Mouse (Mus musculus) spleen, postnatal 4 days (tissue): ENCODE results near the gene Mcoln1.

Experiments used
- DNase-seq, 2 experiments: peaks; one replicate each; pipeline ENCODE4 v3.0.0; 2022; ENCODE audit warnings: low spot score in 2 of 2

Mcoln1 gene

DNA sequence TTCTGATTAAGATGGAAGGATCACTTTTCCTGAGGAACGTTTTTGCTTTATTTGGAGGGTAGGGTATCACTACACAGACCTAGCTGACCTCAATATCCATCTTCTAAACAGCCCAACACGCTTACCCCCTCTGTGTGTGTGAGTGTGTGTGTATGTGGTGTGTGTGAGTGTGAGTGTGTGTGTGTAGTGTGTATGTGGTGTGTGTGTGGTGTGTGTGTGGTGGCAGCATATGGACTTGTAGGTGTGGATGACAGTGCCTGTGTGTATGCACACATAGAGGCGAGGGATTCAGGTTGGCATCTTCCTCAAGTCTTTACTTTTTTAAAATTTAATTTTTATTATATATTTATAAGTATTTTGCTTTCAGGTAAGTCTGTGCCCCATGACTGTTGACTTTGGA is 1.7 kb upstream of the Mcoln1 start:
- DNase-seq, result no peak

DNA sequence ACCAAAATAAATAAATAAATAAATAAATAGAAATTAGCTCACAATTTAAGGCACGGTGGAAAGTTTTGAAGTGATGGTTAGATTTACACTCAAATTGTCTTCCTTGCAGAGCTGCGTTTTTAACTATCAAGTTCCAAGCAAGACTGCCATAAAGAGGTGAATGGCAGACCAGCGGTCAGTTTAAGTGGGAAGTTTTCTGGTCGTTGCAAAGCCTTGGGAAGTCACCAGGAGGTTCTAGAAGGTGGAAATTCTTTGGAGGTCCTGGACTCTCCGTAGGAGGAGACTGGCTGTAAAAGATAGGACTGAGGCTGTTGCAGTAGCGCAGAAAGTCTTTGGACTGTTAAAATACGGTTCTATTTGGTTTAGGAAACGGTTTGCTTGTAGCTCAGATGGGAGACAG is 506 bp upstream of the Mcoln1 start:
- no peak for DNase-seq

DNA sequence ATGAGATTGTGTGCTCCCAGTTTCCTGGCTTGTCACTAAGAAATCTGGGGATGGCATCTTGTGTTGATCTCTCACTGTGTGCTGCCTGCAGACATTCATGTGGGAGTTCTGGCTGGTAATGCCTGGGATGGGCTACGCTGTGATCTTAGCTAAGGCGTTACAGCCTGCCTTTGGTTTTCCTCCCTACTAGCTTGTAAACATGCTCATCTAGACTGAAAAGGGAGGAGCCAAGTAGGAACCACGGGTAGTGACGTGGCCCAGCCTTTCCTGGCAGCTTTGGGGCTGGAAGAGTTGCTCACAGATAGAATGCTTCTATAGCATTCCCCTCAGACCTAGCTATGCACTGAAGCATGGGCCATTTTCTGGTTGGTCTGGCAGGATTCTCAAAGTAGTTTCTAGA is 2.0 kb downstream of the Mcoln1 start:
- no peak for DNase-seq

DNA sequence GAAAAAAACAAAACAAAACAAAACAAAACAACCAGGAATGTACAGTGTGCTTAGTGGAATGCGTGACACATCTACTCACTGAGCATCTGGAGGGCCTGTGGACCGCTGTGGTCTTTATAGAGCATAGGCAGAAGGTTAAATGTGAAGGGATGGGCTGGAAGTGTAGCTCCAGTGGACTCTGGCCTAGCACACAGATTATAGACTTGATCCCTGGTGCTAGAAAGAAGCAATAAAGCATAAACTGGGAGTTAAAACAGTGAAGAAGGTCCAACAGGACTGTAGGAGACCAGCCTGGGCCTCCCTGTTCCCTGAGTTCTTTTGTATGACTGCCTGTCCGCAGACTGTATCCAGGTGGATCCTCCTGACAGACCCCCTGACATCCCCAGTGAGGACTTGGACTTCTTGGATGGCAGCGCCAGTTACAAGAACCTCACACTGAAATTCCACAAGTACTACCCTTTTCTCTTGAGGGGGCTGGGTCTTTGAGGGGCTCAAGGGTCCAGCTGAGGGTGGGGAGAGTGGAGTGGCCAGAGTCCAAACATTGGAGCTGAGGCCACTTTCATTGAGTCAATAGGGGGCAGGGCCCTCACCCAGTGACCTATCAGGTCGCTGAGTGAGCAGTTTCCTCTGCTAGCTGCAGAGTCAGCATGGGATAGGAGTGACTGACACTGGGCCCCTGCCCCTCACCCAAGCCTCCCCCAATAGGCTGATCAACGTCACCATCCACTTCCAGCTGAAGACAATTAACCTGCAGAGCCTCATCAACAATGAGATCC is 7.9 kb downstream of the Mcoln1 start:
- no peak for DNase-seq

DNA sequence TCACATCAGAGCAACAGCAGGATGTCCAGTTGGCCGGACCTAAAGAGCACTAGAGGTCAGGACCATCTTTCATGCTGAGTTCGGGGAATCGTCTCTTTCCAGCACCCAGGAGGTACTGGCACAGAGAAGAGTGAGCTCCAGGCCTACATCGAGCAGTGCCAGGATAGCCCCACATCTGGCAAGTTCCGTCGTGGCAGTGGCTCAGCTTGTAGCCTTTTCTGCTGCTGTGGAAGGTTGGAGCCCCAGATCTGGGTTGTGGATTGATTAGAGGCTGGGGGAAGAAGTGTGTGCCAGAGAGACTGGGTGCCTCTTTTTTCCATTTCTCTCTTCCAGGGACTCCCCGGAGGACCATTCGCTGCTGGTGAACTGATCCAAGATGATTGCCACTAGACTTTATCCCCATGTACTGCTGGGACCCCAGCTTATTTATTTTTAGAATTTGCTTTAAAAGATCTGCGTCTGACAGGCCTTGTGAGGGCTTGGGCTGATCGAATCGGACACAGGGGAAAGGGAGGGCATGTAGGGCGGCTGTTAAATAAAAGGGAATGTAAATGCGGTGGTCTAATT is 14.5 kb downstream of the Mcoln1 start:
- DNase-seq, result peak in 1 of 2 experiments; percentile 61

DNA sequence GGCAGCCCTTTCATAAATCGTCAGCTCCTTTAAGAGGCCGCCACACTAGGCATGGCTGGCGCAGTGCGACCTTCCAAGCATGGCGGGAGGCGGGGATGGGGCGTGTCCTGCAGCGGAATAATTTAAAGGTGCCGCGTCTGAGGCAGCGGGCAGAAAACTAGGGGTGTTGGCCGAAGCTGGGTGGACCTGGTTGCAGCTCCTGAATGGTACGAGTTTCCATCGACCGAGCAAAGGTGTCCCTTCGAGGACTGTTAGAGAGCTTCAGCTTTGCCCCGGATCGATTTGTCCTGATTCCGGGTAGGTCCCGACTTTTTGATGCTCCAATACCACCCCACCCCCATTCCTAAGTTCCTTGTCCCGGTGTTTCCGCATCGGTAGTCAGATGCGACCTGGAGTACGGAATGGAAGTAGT is 15.0 kb downstream of the Mcoln1 start, which contains the start of gene Pnpla6:
Pnpla6 (plus strand) TSS at position 125 of the 412 bp plus-strand sequence.
- peak; percentile 88 to 93 for DNase-seq

DNA sequence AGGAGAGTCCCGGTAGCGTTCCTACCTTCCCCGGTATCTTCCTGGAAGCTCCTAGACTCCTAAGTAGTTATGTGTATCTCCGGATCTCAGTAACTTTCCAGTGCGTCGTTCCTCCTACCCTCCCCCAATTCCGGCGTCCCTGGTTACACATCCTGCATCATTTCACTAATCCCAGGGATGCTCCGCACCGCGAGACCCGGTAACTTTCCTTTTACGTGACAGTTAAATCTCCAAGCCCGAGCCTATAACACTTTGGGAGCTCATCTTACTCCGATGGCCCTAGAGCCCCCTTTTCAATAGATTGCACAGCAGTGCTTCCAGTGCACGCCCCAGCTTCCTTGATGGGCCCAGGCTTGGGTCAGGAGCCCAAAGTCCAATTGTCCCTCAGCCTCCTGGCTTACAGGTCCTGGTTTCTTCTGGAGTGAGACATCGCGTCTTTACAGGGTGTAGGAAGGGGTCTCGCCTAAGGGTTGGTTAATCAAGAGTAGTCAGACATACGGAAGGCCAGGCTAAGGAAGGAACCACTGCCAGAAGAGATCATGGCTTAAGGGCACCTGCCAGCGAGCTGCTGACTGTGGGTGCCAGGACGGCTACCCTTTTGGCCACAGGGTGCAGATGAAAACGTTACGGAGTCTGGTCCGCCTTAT is 15.6 kb downstream of the Mcoln1 start:
- DNase-seq, result no peak

DNA sequence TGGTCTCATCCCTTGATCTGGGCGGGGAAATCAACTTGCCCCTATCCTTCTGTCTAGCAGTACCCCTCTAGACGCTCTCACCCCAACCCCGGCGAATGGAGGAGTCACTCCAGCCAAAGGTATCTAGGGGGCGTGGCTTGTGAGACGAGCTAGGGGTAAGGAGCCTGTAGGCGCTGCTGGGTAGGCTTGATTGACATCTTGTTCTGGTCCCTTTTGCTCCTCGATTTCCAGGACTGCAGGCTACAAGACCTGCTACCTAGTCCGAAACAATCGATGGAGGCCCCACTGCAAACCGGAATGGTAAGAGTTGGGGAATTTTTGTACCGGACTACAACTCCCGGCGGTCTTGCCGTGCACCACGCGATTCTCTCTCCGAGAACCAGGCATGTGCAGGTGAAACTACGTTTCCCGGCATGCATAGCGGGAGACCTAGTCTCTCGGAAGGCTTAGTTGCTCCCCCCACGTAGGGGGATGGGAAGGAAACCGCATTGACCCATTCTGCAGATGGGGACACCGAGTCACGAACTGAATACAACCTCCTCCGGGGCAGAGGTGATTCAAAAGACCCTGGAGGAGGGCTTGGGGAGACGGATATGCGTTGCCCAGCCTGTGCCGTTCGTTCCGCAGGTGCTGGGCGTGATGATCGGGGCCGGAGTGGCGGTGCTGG is 16.3 kb downstream of the Mcoln1 start:
- peak; percentile 90 to 94 for DNase-seq

DNA sequence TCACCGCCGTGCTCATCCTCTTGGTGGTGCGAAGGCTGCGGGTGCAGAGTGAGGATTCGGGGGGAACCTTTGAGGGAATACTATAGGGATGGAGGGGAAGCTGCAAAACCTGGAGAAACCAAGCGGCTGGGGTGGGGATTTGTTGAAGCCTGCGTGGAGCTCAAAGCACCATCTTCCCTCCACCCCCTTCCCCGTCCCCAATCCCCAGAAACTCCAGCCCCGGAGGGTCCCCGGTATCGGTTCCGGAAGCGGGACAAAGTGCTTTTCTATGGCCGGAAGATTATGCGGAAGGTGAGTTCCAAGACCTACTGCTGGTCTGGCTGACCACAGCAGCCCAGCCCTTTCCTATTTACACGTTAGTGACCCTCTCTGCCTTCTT is 16.8 kb downstream of the Mcoln1 start:
- no peak for DNase-seq

DNA sequence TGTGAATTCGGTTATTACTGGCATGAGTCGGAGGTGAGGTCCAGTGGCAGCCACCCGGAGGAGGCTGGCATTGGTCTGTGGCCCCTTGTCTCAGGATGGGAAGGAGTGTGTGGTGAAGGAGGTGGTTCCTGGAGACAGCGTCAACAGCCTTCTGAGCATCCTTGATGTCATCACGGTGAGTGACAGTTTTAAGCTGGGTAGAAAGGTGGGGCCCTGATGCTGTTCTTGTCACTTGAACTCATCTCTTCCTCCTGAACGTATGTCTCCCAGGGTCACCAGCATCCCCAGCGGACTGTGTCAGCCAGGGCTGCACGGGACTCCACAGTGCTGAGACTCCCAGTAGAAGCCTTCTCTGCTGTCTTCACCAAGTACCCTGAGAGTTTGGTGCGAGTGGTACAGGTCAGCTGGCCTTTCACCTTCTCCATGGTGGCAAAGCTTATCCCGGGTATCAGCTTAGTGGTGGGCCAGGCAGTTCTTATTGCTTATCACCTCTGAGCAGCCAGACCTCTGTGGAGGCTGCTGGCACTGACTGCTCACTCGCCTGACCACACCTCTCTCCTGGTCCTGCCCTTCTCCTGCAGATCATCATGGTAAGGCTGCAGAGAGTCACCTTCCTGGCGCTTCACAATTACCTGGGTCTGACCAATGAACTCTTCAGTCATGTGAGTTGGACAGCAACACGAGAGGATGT is 21.9 kb downstream of the Mcoln1 start:
- DNase-seq, result peak; percentile 77 to 79

DNA sequence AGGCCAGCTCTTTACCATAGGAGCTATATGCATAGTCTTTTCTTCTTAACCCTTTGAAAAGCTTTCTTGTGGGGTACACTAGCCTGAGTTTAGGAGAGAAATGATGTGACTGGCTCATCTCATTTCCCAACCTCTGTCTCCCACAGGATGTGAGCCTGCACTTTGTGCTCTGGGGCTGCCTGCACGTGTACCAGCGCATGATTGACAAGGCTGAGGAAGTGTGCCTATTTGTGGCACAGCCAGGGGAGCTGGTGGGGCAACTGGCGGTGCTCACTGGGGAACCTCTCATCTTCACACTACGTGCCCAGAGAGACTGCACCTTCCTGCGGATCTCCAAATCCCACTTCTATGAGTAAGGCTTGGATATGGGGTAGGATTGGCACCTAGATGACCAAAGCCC is 30.6 kb downstream of the Mcoln1 start:
- no peak for DNase-seq

DNA sequence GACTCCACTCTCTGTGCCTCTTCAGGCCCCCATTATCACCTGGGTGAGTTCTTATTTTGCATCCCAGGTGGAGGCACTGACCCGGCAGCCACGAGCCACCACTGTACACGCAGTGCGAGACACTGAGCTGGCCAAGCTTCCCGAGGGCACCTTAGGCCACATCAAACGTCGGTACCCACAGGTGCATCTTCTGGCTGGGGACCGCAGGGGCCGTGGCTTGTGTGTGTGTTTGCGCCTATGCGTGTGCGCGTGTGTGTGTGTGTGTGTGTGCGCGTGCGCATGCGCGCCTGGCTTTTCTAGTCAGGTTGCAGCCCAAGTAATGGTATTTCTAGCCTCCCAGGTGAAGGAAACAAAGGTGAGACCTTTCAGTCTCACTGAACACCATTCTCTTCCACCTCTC is 31.7 kb downstream of the Mcoln1 start:
- peak in 1 of 2 experiments; percentile 54 for DNase-seq

DNA sequence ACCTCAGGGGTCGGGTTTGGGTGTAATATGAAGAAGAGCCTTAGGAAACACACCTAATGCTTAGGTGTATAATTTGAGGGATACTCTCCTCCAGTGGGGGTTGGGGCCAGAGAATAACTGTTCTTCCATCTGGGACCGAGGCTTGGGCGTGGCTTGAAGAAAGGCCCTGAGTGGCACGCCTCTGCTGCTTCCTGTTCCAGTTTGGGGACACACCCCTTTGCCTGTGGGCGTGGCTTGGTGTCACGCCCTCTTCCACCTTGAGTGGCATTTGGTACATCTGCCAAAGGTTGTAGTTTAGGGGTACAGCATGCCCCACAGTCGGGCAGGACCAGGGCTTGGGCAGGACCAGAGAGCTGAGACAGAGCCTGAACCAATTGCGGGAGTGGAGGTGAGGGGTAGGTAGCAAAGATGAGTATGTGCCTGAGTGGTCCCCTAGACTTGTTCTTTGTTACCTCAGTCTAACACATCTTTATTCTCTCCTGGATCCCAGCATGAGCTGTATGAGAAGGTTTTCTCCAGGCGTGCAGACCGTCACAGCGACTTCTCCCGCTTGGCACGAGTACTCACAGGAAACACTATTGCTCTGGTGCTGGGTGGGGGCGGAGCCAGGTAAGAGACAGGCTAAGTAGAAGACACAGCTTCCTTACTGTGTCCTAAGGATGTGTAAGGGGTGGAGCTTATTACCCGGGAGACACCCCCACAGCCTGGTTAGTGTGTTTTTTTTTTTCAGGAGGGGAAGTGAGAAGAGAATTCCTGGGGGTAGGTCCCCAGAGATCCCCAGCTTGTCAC is 36.0 kb downstream of the Mcoln1 start:
- peak; percentile 71 to 78 for DNase-seq

DNA sequence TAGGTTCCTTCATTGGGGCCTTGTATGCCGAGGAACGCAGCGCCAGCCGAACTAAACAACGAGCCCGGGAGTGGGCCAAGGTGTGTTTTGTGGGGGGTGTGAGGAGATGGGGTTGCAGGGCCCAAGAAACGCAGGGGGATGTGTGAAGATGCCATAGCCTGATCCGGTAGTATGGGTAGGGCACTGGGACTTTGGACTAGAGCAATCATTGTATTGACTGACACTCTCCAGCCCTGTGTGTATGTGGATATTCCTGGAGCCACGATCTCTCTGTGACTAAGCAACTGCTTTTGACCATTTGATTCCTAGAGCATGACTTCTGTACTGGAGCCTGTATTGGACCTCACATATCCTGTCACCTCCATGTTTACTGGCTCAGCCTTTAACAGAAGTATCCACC is 36.7 kb downstream of the Mcoln1 start:
- no peak for DNase-seq

DNA sequence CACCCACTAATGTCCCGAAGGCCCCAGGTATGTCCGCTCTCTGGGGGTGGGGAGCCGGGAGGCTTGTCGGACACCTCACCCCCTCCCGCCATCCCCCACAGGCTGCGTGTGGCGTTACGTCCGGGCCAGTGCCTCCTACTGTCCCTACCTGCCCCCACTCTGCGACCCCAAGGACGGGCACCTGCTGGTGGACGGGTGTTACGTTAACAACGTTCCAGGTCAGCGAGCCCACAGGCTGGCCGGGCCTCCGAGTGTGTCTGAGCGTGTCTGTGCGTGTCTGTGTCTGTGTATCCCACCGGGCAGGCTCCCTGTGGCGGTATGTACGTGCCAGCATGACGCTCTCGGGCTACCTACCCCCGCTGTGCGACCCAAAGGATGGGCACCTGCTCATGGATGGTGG is 37.4 kb downstream of the Mcoln1 start:
- DNase-seq, result no peak

DNA sequence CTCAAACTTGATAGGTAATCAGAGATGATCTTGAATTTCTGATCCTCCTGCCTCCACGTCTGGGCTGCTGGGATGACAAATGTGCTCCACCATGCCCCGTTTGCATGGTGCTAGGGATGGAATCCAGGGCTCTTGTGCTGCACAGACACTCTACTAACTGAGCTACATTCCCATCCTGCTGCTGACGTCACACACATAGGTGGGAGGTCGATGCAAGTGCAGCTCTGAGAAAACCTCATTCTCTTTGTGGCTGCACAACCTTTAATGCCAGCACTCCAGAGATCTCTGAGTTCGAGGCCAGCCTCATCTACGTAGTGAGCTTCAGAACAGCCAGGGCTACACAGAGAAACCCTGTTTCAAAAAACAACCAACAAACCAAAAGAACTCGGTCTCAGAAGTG is 38.9 kb downstream of the Mcoln1 start:
- DNase-seq, result no peak

DNA sequence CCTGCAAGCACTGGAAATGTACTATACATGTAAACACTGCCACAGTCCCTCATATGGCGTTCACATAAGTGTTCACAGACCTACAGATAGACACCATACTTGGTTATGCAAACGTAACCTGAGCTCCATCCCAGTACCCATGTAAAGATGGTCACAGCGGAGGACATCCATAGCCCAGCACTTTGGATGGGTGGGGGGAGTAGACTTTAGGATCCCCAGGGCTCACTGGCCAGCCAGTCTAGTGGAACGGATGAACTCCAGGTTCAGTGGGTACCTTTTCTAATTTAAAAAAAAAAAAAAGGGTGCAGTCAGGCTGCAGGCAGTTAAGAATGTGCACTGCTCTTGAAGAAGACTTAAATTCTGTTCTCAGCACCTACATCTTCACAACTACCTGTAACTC is 39.8 kb downstream of the Mcoln1 start:
- no peak for DNase-seq

DNA sequence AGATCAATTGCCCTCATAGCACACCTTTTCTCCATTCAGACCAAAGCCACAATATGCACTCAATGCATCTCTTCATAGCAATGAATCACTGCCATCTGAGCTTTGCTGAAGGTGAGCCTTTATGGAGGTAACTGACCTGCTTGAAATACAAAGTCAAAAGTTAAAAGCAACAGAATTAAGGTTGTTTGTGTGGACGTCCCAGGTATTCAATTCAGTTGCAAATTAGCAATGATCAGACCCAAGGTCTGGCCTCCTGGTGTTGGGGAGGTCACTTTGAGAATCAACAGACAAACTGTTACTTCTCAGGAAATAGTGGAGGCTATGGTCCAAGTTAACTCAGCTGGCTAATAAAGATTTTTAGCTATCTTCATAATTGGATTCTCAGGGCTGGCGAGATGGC is 46.3 kb downstream of the Mcoln1 start:
- DNase-seq, result no peak

DNA sequence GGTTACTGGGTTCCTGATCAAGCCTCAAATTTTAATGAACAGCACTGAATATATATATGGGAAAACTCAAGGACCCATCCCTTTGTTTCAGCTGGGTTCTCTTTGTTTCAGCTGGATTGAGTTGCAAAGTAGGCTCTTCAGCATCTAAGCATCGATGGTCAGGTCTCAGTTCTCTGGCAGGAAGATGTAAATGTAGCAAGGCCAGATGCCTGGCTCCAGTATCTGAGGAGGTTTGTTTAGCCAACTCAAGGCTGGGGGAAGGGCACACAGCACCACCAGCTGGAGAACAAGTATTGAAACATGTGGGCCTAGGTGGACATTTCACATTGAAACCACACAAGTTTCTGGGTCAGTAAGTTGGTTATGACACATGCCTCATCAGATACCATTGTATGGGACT is 52.0 kb downstream of the Mcoln1 start:
- DNase-seq, result no peak

DNA sequence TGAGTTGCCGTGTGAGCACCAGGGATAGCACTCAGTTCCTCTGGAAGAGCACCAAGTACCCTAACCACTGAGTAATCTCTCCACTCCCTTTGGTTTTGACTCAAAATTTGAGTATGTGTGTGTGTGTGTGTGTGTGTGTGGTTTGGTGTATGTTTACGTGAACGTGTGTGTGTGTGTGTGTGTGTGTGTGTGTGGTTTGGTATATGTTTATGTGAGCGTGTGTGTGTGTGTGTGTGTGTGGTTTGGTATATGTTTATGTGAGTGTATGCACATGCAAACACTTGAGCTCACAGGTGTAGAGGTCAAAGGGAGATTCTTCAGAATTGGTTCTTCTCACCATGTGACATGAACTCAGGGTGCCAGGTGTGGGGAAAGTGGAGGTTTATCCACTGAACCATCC is 55.9 kb downstream of the Mcoln1 start:
- DNase-seq, result no peak
